Mouse (Mus musculus) liver, adult 2 months (tissue): Measurements from ENCODE around the gene Gm10518. TPM values are rescaled to one million over a fixed set of nuclear protein-coding genes. Genes with fewer than 3 reads are reported as not detected.

Source experiments
- DNase-seq: peaks from one replicate; pipeline ENCODE4 v3.0.0-alpha.2; 2011; ENCODE audit warnings: low read depth, low spot score; ENCODE audit errors: extremely low read depth
- H3K27ac ChIP-seq: fragments of 200-500 bp; replicated peaks from 2 replicates; pipeline ENCODE4 v1.5.1; 2012; ENCODE audit warnings: low read depth, mild to moderate bottlenecking, control low read depth, inconsistent platforms, low read length; ENCODE audit not compliant: insufficient read depth
- H3K27me3 ChIP-seq: fragments of 200-500 bp; 2 replicates; pipeline ENCODE4 v1.6.1; 2012; ENCODE audit warnings: mild to moderate bottlenecking, moderate library complexity, low read length, inconsistent platforms; ENCODE audit not compliant: control insufficient read depth, insufficient read depth
- H3K36me3 ChIP-seq: fragments of 200-500 bp; 2 replicates; pipeline ENCODE4 v1.6.1; 2012; ENCODE audit warnings: low read length, inconsistent platforms; ENCODE audit not compliant: control insufficient read depth, insufficient read depth
- H3K4me1 ChIP-seq: fragments of 200-500 bp; 2 replicates; pipeline ENCODE4 v1.6.1; 2011; ENCODE audit warnings: low read length; ENCODE audit not compliant: control insufficient read depth, insufficient read depth
- H3K4me3 ChIP-seq: fragments of 200-500 bp; 2 replicates; pipeline ENCODE4 v1.5.1; 2011; ENCODE audit warnings: low read depth, mild to moderate bottlenecking, control low read depth, low read length, moderate library complexity; ENCODE audit not compliant: insufficient read depth
- H3K79me2 ChIP-seq: fragments of 200-500 bp; 2 replicates; pipeline ENCODE4 v1.6.1; 2012; ENCODE audit warnings: inconsistent platforms, mild to moderate bottlenecking, low read length, moderate library complexity; ENCODE audit not compliant: control insufficient read depth, insufficient read depth
- H3K9ac ChIP-seq: fragments of 200-500 bp; 2 replicates; pipeline ENCODE4 v1.6.1; 2012; ENCODE audit warnings: low read depth, mild to moderate bottlenecking, control low read depth, inconsistent platforms, low read length
- CTCF ChIP-seq: fragments of 200-500 bp; IDR thresholded peaks from 2 replicates; pipeline ENCODE4 v1.5.1; 2011; ENCODE audit warnings: low read depth, low read length, control low read depth
- POLR2A ChIP-seq: fragments of 200-500 bp; IDR thresholded peaks from 2 replicates; pipeline ENCODE4 v1.6.1; 2011; ENCODE audit warnings: low read length, control low read depth; ENCODE audit not compliant: insufficient read depth; ENCODE audit errors: extremely low read depth
- WGBS: fragments of 180-500 bp; shearing (Covaris S2); methylation state at CpG from one replicate; pipeline ENCODE4 v1.1.7; 2018; 5-methylcytosine and 5-hydroxymethylcytosine counted together
- polyA plus RNA-seq: library from polyadenylated mRNA; depleted of rRNA; stranded (reverse); fragments of >200 nt; gene quantifications from 2 replicates; pipeline ENCODE4 v1.2.3, GENCODE M21; 2012; rRNA removed
- total RNA-seq: library from RNA; depleted of rRNA; stranded (reverse); fragments of >200 nt; gene quantifications from 2 replicates; pipeline ENCODE4 v1.2.3, GENCODE M21; 2014; rRNA removed

The Gm10518 gene
- total and polyA plus RNA-seq, 2 experiments = not detected

DNA sequence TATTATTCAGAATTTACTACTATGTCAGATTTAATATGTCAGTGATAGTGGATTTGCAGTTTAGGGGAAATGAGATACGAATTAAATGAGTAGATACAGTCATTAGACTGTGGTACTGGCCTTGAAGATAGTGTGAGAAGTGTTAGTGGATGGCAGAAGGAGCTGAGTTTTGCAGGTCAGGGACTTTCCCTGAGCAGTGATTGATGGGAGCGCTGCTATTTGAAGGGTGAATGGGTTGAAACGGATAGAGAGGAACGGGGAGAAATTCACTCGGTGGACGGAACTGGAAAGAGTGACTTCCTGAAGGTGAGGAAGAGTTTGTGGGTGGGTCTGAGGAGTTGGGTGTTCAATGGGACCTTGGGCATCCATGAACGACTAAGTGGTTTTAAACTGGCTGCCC is 44.0 kb downstream of the Gm10518 start:
- Histone ChIP-seq H3K27me3 (no peaks in the 10 kb centered on the region), H3K36me3 (no peaks in the 10 kb centered on the region), H3K4me3 (no peak overlapping the region), H3K4me1 (peaks cover 2% of the 10 kb centered on the region; the same call in 1 of the 2 replicates), H3K79me2 (no peaks in the 10 kb centered on the region), H3K27ac (no peak overlapping the region), H3K9ac (no peak overlapping the region)
- TF ChIP-seq CTCF = no peak
- TF ChIP-seq POLR2A = no peak
- WGBS = 42% methylated on average over 7 of the region's 7 CpGs
- DNase-seq = no peak

DNA sequence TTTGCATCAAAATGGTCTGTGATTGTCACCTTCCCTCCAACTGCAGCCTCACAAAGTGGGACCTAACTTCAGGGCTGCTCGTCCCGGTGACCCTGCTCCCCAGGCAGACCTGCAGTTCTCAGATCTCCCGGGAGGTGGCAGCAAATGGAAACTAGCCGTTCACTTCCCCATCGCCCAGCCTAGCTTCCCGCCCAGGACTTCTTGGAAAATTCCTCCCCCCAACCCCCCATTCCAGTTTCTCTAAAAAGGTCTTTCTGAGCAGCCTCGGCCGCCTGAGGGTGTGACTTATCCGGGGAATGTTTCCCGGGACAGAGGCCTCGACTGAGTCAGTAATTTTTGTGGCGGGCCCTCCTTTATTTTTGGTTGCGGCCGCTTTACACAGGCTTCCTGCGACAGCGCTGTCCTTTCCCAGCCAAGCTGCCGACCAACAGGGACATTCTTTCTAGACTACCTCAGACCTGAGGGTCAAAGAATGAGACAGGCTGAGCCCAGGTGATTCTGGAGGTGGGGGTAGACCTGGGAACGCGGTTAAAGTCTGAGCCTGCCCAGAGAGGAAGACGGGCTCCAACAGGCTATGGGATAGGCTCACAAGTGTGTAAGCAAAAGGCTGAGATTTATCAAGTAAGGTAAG is 44.7 kb downstream of the Gm10518 start:
- Histone ChIP-seq H3K4me1 (no peaks in the 10 kb centered on the region), H3K9ac (peak overlapping the region; percentile 53), H3K79me2 (no peaks in the 10 kb centered on the region), H3K27ac (peak overlapping the region; percentile 47), H3K36me3 (no peaks in the 10 kb centered on the region), H3K27me3 (no peaks in the 10 kb centered on the region), H3K4me3 (peak overlapping the region; percentile 19; the same call in 1 of the 2 replicates)
- WGBS = 3% methylated on average over 20 of the region's 20 CpGs
- TF ChIP-seq POLR2A (no peak), CTCF (peak; percentile 94)
- peak; percentile 44 for DNase-seq

DNA sequence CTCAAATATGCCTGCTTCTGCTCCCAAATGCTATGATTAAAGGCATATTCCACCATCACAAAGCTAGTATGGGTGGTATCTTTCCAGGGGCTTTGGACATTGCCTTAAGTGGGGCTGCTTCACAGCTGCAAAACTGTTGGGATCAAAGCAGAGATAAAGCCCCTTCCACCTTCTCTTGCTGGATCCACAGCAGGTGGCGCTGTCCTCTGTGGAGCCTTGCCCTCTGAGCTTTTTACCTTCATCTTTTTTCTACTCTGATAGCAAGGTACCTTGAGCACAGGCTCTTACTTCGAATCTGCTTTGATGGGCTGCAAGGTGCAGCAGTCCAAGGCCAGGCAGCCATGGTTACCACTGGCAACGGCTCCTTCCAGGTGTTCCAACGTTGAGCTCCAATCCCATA is 50.2 kb downstream of the Gm10518 start:
- no peak for DNase-seq
- TF ChIP-seq CTCF = peak; percentile 73
- TF ChIP-seq POLR2A = no peak
- WGBS = 50% methylated on average over 4 of the region's 4 CpGs
- Histone ChIP-seq H3K4me3 (no peak overlapping the region), H3K79me2 (no peaks in the 10 kb centered on the region), H3K4me1 (no peaks in the 10 kb centered on the region), H3K9ac (no peak overlapping the region), H3K36me3 (no peaks in the 10 kb centered on the region), H3K27ac (no peak overlapping the region), H3K27me3 (no peaks in the 10 kb centered on the region)

Other genes starting within 250 kb of the Gm10518 start
- 4.5 and 4.8 TPM in 2 replicates for gene Sccpdh, start 135.2 kb upstream of the Gm10518 start, total RNA-seq
- 1.0 and 1.4 TPM in 2 replicates for gene Sccpdh, start 135.2 kb upstream of the Gm10518 start, polyA plus RNA-seq
- not detected in 2 replicates for gene Kif28, start 58.1 kb upstream of the Gm10518 start, total RNA-seq
- not detected in 2 replicates for gene Kif28, start 58.1 kb upstream of the Gm10518 start, polyA plus RNA-seq
- 34.3 and 37.0 TPM in 2 replicates for gene Ahctf1, start 304 bp downstream of the Gm10518 start, total RNA-seq
- 5.2 and 5.9 TPM in 2 replicates for gene Ahctf1, start 304 bp downstream of the Gm10518 start, polyA plus RNA-seq
- gene Cdc42bpa, start 157.1 kb downstream of the Gm10518 start, total RNA-seq = 23.3 and 24.7 TPM in 2 replicates
- gene Cdc42bpa, start 157.1 kb downstream of the Gm10518 start, polyA plus RNA-seq = 4.3 and 7.0 TPM in 2 replicates